Mouse (Mus musculus): ENCODE measurements at regions not wholly inside any gene's neighbourhood (a gene's known extent, or its start where the extent isn't known, plus 50 kb on each side); places are given as distances from the start of the nearest gene placed in this dataset.
A peak's percentile ranks its signal among the peaks of the same experiment; 100 is the strongest.

GRCm38 (mm10) chr10:104423161-104423560 lies 229.3 kb downstream of the Gm4340 start:
- no peaks in the 10 kb centered on the region for H3K4me1 ChIP-seq (replicated peaks; ENCODE audit: control insufficient read depth, insufficient read depth)
- no peaks in the 10 kb centered on the region for H3K36me3 ChIP-seq (ENCODE audit: control insufficient read depth, insufficient read depth, low read length)
- H3K27ac ChIP-seq (replicated peaks), result no peak overlapping the region
- H3K9me3 ChIP-seq (ENCODE audit: control insufficient read depth, low read length), result no peaks in the 10 kb centered on the region
- DNase-seq (ENCODE audit: low spot score) (no peak), ATAC-seq (ENCODE audit: low FRiP score, low TSS enrichment) (no peak)
- H3K4me3 ChIP-seq (ENCODE audit: low read depth, low read length), result no peak overlapping the region
- no peaks in the 10 kb centered on the region for H3K27me3 ChIP-seq (ENCODE audit: control insufficient read depth, insufficient read depth, low read length)
- H3K9ac ChIP-seq (ENCODE audit: low read length), result no peak overlapping the region
- H3K4me2 ChIP-seq (replicated peaks; ENCODE audit: low read depth), result no peak overlapping the region
- TF ChIP-seq EP300 (optimal IDR thresholded peaks at IDR 0.05) (no peak), CTCF (IDR thresholded peaks at IDR 0.05; ENCODE audit: low read depth) (no peak)
- WGBS, result 78% methylated on average over 4 of the region's 4 CpGs

- Histone ChIP-seq H3K27ac (replicated peaks) (no peak overlapping the region), H3K4me3 (ENCODE audit: low read depth, low read length) (no peak overlapping the region), H3K27me3 (ENCODE audit: control insufficient read depth, insufficient read depth, low read length) (no peaks in the 10 kb centered on the region), H3K4me2 (replicated peaks; ENCODE audit: low read depth) (no peak overlapping the region), H3K36me3 (ENCODE audit: control insufficient read depth, insufficient read depth, low read length) (no peaks in the 10 kb centered on the region), H3K9ac (ENCODE audit: low read length) (no peak overlapping the region), H3K9me3 (ENCODE audit: control insufficient read depth, low read length) (no peaks in the 10 kb centered on the region), H3K4me1 (replicated peaks; ENCODE audit: control insufficient read depth, insufficient read depth) (no peaks in the 10 kb centered on the region)
- DNase-seq (ENCODE audit: low spot score) (no peak), ATAC-seq (ENCODE audit: low FRiP score, low TSS enrichment) (no peak)
- TF ChIP-seq CTCF (IDR thresholded peaks at IDR 0.05; ENCODE audit: low read depth) (no peak), EP300 (optimal IDR thresholded peaks at IDR 0.05) (no peak)
These were observed 229.9 kb downstream of the Gm4340 start for GRCm38 (mm10) chr10:104423761-104424160.

- Histone ChIP-seq H3K9ac (ENCODE audit: low read length) (no peak overlapping the region), H3K4me3 (ENCODE audit: low read depth, low read length) (no peak overlapping the region), H3K27me3 (ENCODE audit: control insufficient read depth, insufficient read depth, low read length) (no peaks in the 10 kb centered on the region), H3K4me2 (replicated peaks; ENCODE audit: low read depth) (no peak overlapping the region), H3K36me3 (ENCODE audit: control insufficient read depth, insufficient read depth, low read length) (no peaks in the 10 kb centered on the region), H3K9me3 (ENCODE audit: control insufficient read depth, low read length) (no peaks in the 10 kb centered on the region), H3K27ac (replicated peaks) (no peak overlapping the region), H3K4me1 (replicated peaks; ENCODE audit: control insufficient read depth, insufficient read depth) (no peaks in the 10 kb centered on the region)
- 68% methylated on average over 4 of the region's 4 CpGs for WGBS
- TF ChIP-seq CTCF (IDR thresholded peaks at IDR 0.05; ENCODE audit: low read depth) (no peak), EP300 (optimal IDR thresholded peaks at IDR 0.05) (no peak)
- ATAC-seq (ENCODE audit: low FRiP score, low TSS enrichment), result no peak
- DNase-seq (ENCODE audit: low spot score), result no peak
These were observed 251.1 kb downstream of the Gm4340 start for GRCm38 (mm10) chr10:104444926-104445325.

GRCm38 (mm10) chr10:104455549-104456351 lies 261.9 kb downstream of the Gm4340 start:
- WGBS, result 56% methylated on average over 14 of the region's 14 CpGs

GRCm38 (mm10) chr10:104456352-104456725 lies 262.5 kb downstream of the Gm4340 start:
- Histone ChIP-seq H3K9me3 (ENCODE audit: control insufficient read depth, low read length) (no peaks in the 10 kb centered on the region), H3K4me3 (ENCODE audit: low read depth, low read length) (no peak overlapping the region), H3K36me3 (ENCODE audit: control insufficient read depth, insufficient read depth, low read length) (no peaks in the 10 kb centered on the region), H3K4me1 (replicated peaks; ENCODE audit: control insufficient read depth, insufficient read depth) (no peaks in the 10 kb centered on the region), H3K27me3 (ENCODE audit: control insufficient read depth, insufficient read depth, low read length) (no peaks in the 10 kb centered on the region), H3K27ac (replicated peaks) (no peak overlapping the region), H3K9ac (ENCODE audit: low read length) (no peak overlapping the region), H3K4me2 (replicated peaks; ENCODE audit: low read depth) (0 out of 2 replicates have a peak overlapping the region, but pooled peaks have one; percentile 1)
- no peak for ATAC-seq (ENCODE audit: low FRiP score, low TSS enrichment)
- 57% methylated on average over 5 of the region's 5 CpGs for WGBS
- no peak for DNase-seq (ENCODE audit: low spot score)
- TF ChIP-seq EP300 (optimal IDR thresholded peaks at IDR 0.05) (no peak), CTCF (IDR thresholded peaks at IDR 0.05; ENCODE audit: low read depth) (no peak)

More at GRCm38 (mm10) chr10:104455549-104456351, 261.9 kb downstream of the Gm4340 start:
- Histone ChIP-seq H3K4me1 (replicated peaks; ENCODE audit: control insufficient read depth, insufficient read depth) (no peaks in the 10 kb centered on the region), H3K27me3 (ENCODE audit: control insufficient read depth, insufficient read depth, low read length) (no peaks in the 10 kb centered on the region), H3K36me3 (ENCODE audit: control insufficient read depth, insufficient read depth, low read length) (no peaks in the 10 kb centered on the region), H3K9me3 (ENCODE audit: control insufficient read depth, low read length) (no peaks in the 10 kb centered on the region), H3K4me3 (ENCODE audit: low read depth, low read length) (no peak overlapping the region), H3K4me2 (replicated peaks; ENCODE audit: low read depth) (0 out of 2 replicates have a peak overlapping the region, but pooled peaks have one; percentile 1), H3K27ac (replicated peaks) (no peak overlapping the region), H3K9ac (ENCODE audit: low read length) (no peak overlapping the region)
- no peak for TF ChIP-seq CTCF (IDR thresholded peaks at IDR 0.05; ENCODE audit: low read depth)
- TF ChIP-seq EP300 (optimal IDR thresholded peaks at IDR 0.05), result no peak
- ATAC-seq (ENCODE audit: low FRiP score, low TSS enrichment), result no peak
- no peak for DNase-seq (ENCODE audit: low spot score)

- H3K9me3 ChIP-seq (ENCODE audit: control insufficient read depth, low read length), result no peaks in the 10 kb centered on the region
- H3K9ac ChIP-seq (ENCODE audit: low read length), result no peak overlapping the region
- no peaks in the 10 kb centered on the region for H3K27me3 ChIP-seq (ENCODE audit: control insufficient read depth, insufficient read depth, low read length)
- no peaks in the 10 kb centered on the region for H3K36me3 ChIP-seq (ENCODE audit: control insufficient read depth, insufficient read depth, low read length)
- no peak overlapping the region for H3K4me3 ChIP-seq (ENCODE audit: low read depth, low read length)
- no peak overlapping the region for H3K27ac ChIP-seq (replicated peaks)
- WGBS, result 89% methylated on average over 5 of the region's 5 CpGs
- no peak overlapping the region for H3K4me2 ChIP-seq (replicated peaks; ENCODE audit: low read depth)
- DNase-seq (ENCODE audit: low spot score) (no peak), ATAC-seq (ENCODE audit: low FRiP score, low TSS enrichment) (no peak)
- no peaks in the 10 kb centered on the region for H3K4me1 ChIP-seq (replicated peaks; ENCODE audit: control insufficient read depth, insufficient read depth)
- no peak for TF ChIP-seq EP300 (optimal IDR thresholded peaks at IDR 0.05)
- no peak for TF ChIP-seq CTCF (IDR thresholded peaks at IDR 0.05; ENCODE audit: low read depth)
These were observed 292.5 kb downstream of the Gm4340 start for GRCm38 (mm10) chr10:104486226-104486944.
